Mouse (Mus musculus) neural tube, embryonic 15.5 days (tissue): Measurements from ENCODE around the gene Pcca. TPM values are rescaled to one million over a fixed set of nuclear protein-coding genes. Genes with fewer than 3 reads are reported as not detected.
"Not testable (repeated sequence)": the region's sequence is repeated elsewhere in the genome, so short reads cannot be mapped to it uniquely, and the experiment has no call there.

ENCODE experiments used
- ATAC-seq: fragments of 200-750 bp; cut with Nextera tagmentation; 2 replicates; pipeline ENCODE4 v1.8.0; 2017; ENCODE audit warnings: mild to moderate bottlenecking, moderate TSS enrichment, moderate library complexity; ENCODE audit not compliant: low FRiP score
- H3K27ac ChIP-seq: fragments of 300-500 bp; sonication (generic); replicated peaks from 2 replicates; pipeline ENCODE4 v1.5.1; 2015; ENCODE audit warnings: mild to moderate bottlenecking, inconsistent platforms
- H3K27me3 ChIP-seq: fragments of 300-500 bp; sonication (generic); replicated peaks from 2 replicates; pipeline ENCODE4 v1.6.1; 2015; ENCODE audit warnings: inconsistent platforms
- H3K36me3 ChIP-seq: fragments of 300-500 bp; sonication (generic); 2 replicates; pipeline ENCODE4 v1.6.1; 2015; ENCODE audit warnings: inconsistent platforms
- H3K4me1 ChIP-seq: fragments of 300-500 bp; sonication (generic); 2 replicates; pipeline ENCODE4 v1.6.1; 2015; ENCODE audit warnings: inconsistent platforms
- H3K4me2 ChIP-seq: fragments of 300-500 bp; sonication (generic); 2 replicates; pipeline ENCODE4 v1.6.1; 2015; ENCODE audit warnings: inconsistent platforms, mild to moderate bottlenecking, moderate library complexity
- H3K4me3 ChIP-seq: fragments of 300-500 bp; sonication (generic); replicated peaks from 2 replicates; pipeline ENCODE4 v1.5.1; 2015; ENCODE audit warnings: mild to moderate bottlenecking, inconsistent platforms
- H3K9ac ChIP-seq: fragments of 300-500 bp; sonication (generic); replicated peaks from 2 replicates; pipeline ENCODE4 v1.6.1; 2015; ENCODE audit warnings: mild to moderate bottlenecking, inconsistent platforms
- H3K9me3 ChIP-seq: fragments of 300-500 bp; sonication (generic); replicated peaks from 2 replicates; pipeline ENCODE4 v1.6.1; 2016; ENCODE audit warnings: inconsistent platforms
- WGBS: fragments of 180-500 bp; shearing (Covaris S2); methylation state at CpG from one replicate; pipeline ENCODE4 v1.1.7; 2015; ENCODE audit warnings: mixed read lengths; 5-methylcytosine and 5-hydroxymethylcytosine counted together
- polyA plus RNA-seq: library from polyadenylated mRNA; unstranded; fragments of >200 nt; fragmentation: Nextera tagmentation; extraction: Ambion mirVana; gene quantifications from 2 replicates; pipeline ENCODE4 v1.2.1, GENCODE M21; 2015

The Pcca gene
- polyA plus RNA-seq, 1 experiment from 2014 or later, result 27.5 TPM

- Histone ChIP-seq H3K9me3 (no peaks in the 10 kb centered on the region), H3K4me3 (no peak overlapping the region), H3K27ac (no peak overlapping the region), H3K4me1 (peaks cover 7% of the 10 kb centered on the region; the same call in 1 of the 2 replicates), H3K36me3 (no peaks in the 10 kb centered on the region), H3K9ac (no peak overlapping the region), H3K27me3 (peaks cover 39% of the 10 kb centered on the region), H3K4me2 (no peak overlapping the region)
- ATAC-seq, result no peak
- WGBS, result 71% methylated on average over 1 of the region's 1 CpGs
Measured at GRCm38 (mm10) chr14:122492015-122492414, 42.1 kb upstream of the Pcca start.

GRCm38 (mm10) chr14:122509058-122509457 lies 25.1 kb upstream of the Pcca start:
- H3K27ac ChIP-seq, result no peak overlapping the region
- H3K27me3 ChIP-seq, result no peaks in the 10 kb centered on the region
- WGBS, result 22% methylated on average over 2 of the region's 2 CpGs
- H3K36me3 ChIP-seq, result no peaks in the 10 kb centered on the region
- no peak overlapping the region for H3K4me3 ChIP-seq
- H3K4me1 ChIP-seq, result no peaks in the 10 kb centered on the region
- no peaks in the 10 kb centered on the region for H3K9me3 ChIP-seq
- no peak overlapping the region for H3K4me2 ChIP-seq
- H3K9ac ChIP-seq, result no peak overlapping the region
- ATAC-seq, result no peak

- no peak for ATAC-seq
- Histone ChIP-seq H3K4me3 (no peak overlapping the region), H3K27ac (no peak overlapping the region), H3K4me2 (no peak overlapping the region), H3K4me1 (no peaks in the 10 kb centered on the region), H3K27me3 (no peaks in the 10 kb centered on the region), H3K9me3 (no peaks in the 10 kb centered on the region), H3K9ac (no peak overlapping the region), H3K36me3 (no peaks in the 10 kb centered on the region)
- 76% methylated on average over 3 of the region's 3 CpGs for WGBS
Measured at GRCm38 (mm10) chr14:122511519-122511918, 22.6 kb upstream of the Pcca start.

- Histone ChIP-seq H3K4me3 (no peak overlapping the region), H3K27ac (no peak overlapping the region), H3K4me1 (no peaks in the 10 kb centered on the region), H3K9me3 (no peaks in the 10 kb centered on the region), H3K4me2 (no peak overlapping the region), H3K27me3 (no peaks in the 10 kb centered on the region), H3K9ac (no peak overlapping the region), H3K36me3 (no peaks in the 10 kb centered on the region)
- WGBS, result 60% methylated on average over 1 of the region's 1 CpGs
- no peak for ATAC-seq
Measured at GRCm38 (mm10) chr14:122513511-122514036, 20.6 kb upstream of the Pcca start.

- Histone ChIP-seq H3K27ac (no peak overlapping the region), H3K9me3 (0 out of 2 replicates have a peak, but pooled peaks cover 3% of the 10 kb centered on the region), H3K4me3 (no peak overlapping the region), H3K4me2 (no peak overlapping the region), H3K36me3 (no peaks in the 10 kb centered on the region), H3K27me3 (no peaks in the 10 kb centered on the region), H3K4me1 (no peaks in the 10 kb centered on the region), H3K9ac (no peak overlapping the region)
- no peak for ATAC-seq
- 83% methylated on average over 4 of the region's 4 CpGs for WGBS
Measured at GRCm38 (mm10) chr14:122528475-122528874, 5.6 kb upstream of the Pcca start.

- no peak overlapping the region for H3K27ac ChIP-seq
- H3K27me3 ChIP-seq, result no peaks in the 10 kb centered on the region
- no peak overlapping the region for H3K4me2 ChIP-seq
- no peaks in the 10 kb centered on the region for H3K36me3 ChIP-seq
- peaks cover 8% of the 10 kb centered on the region for H3K4me1 ChIP-seq
- H3K9ac ChIP-seq, result no peak overlapping the region
- H3K4me3 ChIP-seq, result no peak overlapping the region
- no peak for ATAC-seq
- H3K9me3 ChIP-seq, result no peaks in the 10 kb centered on the region
- 97% methylated on average over 1 of the region's 1 CpGs for WGBS
Measured at GRCm38 (mm10) chr14:122535986-122536385, 1.9 kb downstream of the Pcca start.

GRCm38 (mm10) chr14:122548421-122548820 lies 14.3 kb downstream of the Pcca start:
- Histone ChIP-seq H3K9me3 (0 out of 2 replicates have a peak, but pooled peaks cover 2% of the 10 kb centered on the region), H3K36me3 (peaks cover 3% of the 10 kb centered on the region; the same call in 1 of the 2 replicates), H3K27me3 (no peaks in the 10 kb centered on the region), H3K4me2 (no peak overlapping the region), H3K9ac (no peak overlapping the region), H3K4me1 (no peaks in the 10 kb centered on the region), H3K27ac (no peak overlapping the region), H3K4me3 (no peak overlapping the region)
- 98% methylated on average over 1 of the region's 1 CpGs for WGBS
- ATAC-seq, result no peak

GRCm38 (mm10) chr14:122548905-122549304 lies 14.8 kb downstream of the Pcca start:
- no peak for ATAC-seq
- WGBS, result 94% methylated on average over 1 of the region's 1 CpGs
- Histone ChIP-seq H3K9me3 (0 out of 2 replicates have a peak, but pooled peaks cover 2% of the 10 kb centered on the region), H3K4me1 (no peaks in the 10 kb centered on the region), H3K4me3 (no peak overlapping the region), H3K4me2 (no peak overlapping the region), H3K27ac (no peak overlapping the region), H3K36me3 (peaks cover 3% of the 10 kb centered on the region; the same call in 1 of the 2 replicates), H3K9ac (no peak overlapping the region), H3K27me3 (no peaks in the 10 kb centered on the region)

- no peak overlapping the region for H3K4me3 ChIP-seq
- H3K27me3 ChIP-seq, result no peaks in the 10 kb centered on the region
- 87% methylated on average over 7 of the region's 7 CpGs for WGBS
- no peak for ATAC-seq
- no peak overlapping the region for H3K27ac ChIP-seq
- H3K9ac ChIP-seq, result no peak overlapping the region
- peaks cover 3% of the 10 kb centered on the region; the same call in 1 of the 2 replicates for H3K36me3 ChIP-seq
- H3K9me3 ChIP-seq, result 0 out of 2 replicates have a peak, but pooled peaks cover 2% of the 10 kb centered on the region
- H3K4me1 ChIP-seq, result no peaks in the 10 kb centered on the region
- H3K4me2 ChIP-seq, result no peak overlapping the region
Measured at GRCm38 (mm10) chr14:122552761-122553445, 18.8 kb downstream of the Pcca start.

- H3K4me1 ChIP-seq, result no peaks in the 10 kb centered on the region
- no peaks in the 10 kb centered on the region for H3K9me3 ChIP-seq
- ATAC-seq, result no peak
- 92% methylated on average over 9 of the region's 9 CpGs for WGBS
- no peaks in the 10 kb centered on the region for H3K27me3 ChIP-seq
- no peak overlapping the region for H3K4me2 ChIP-seq
- H3K4me3 ChIP-seq, result no peak overlapping the region
- H3K36me3 ChIP-seq, result no peaks in the 10 kb centered on the region
- H3K27ac ChIP-seq, result no peak overlapping the region
- no peak overlapping the region for H3K9ac ChIP-seq
Measured at GRCm38 (mm10) chr14:122557353-122557752, 23.2 kb downstream of the Pcca start.

- H3K9me3 ChIP-seq, H3K27ac ChIP-seq, H3K4me3 ChIP-seq, H3K9ac ChIP-seq, ATAC-seq, H3K4me2 ChIP-seq, H3K27me3 ChIP-seq, H3K4me1 ChIP-seq, H3K36me3 ChIP-seq: not testable (repeated sequence)
- WGBS, result 83% methylated on average over 1 of the region's 1 CpGs
Measured at GRCm38 (mm10) chr14:122560893-122561452, 26.8 kb downstream of the Pcca start.

GRCm38 (mm10) chr14:122570862-122571261 lies 36.7 kb downstream of the Pcca start:
- Histone ChIP-seq H3K36me3 (no peaks in the 10 kb centered on the region), H3K27me3 (no peaks in the 10 kb centered on the region), H3K9ac (no peak overlapping the region), H3K4me1 (peaks cover 4% of the 10 kb centered on the region), H3K4me2 (no peak overlapping the region), H3K4me3 (no peak overlapping the region), H3K9me3 (no peaks in the 10 kb centered on the region), H3K27ac (no peak overlapping the region)
- WGBS, result 46% methylated on average over 9 of the region's 9 CpGs
- no peak for ATAC-seq
